Mouse (Mus musculus) liver, adult 2 months (tissue): ENCODE measurements around the gene Bhlhe41.

ENCODE experiments used
- CTCF ChIP-seq: fragments of 200-500 bp; IDR thresholded peaks from 2 replicates; pipeline ENCODE4 v1.5.1; 2011; ENCODE audit warnings: low read depth, low read length, control low read depth
- POLR2A ChIP-seq: fragments of 200-500 bp; IDR thresholded peaks from 2 replicates; pipeline ENCODE4 v1.6.1; 2011; ENCODE audit warnings: low read length, control low read depth; ENCODE audit not compliant: insufficient read depth; ENCODE audit errors: extremely low read depth

GRCm38 (mm10) chr6:145861462-145862227 lies 3.7 kb downstream of the Bhlhe41 start:
- TF ChIP-seq CTCF (no peak), POLR2A (no peak)
